Mouse (Mus musculus) T-helper 1 cell (primary cell): Measurements from ENCODE around the gene Prdx3.
"Not testable (repeated sequence)": the region's sequence is repeated elsewhere in the genome, so short reads cannot be mapped to it uniquely, and the experiment has no call there.

Experiments used
- in situ Hi-C: fragments of 300-600 bp; cut with MboI, MseI; formaldehyde crosslinking; loops from one replicate; pipeline ENCODE4 v1.15.1; 2025; ENCODE audit warnings: high pct_unique_total_duplicates

Prdx3 gene

GRCm38 (mm10) chr19:60870489-60870888 lies 3.9 kb downstream of the Prdx3 start:
- in situ Hi-C loops: loop anchor here (5.0 kb wide), 1 partner anchor 357 kb away; the partner anchor contains the start of gene Csf2ra

GRCm38 (mm10) chr19:60866169-60866568 lies 8.2 kb downstream of the Prdx3 start:
- in situ Hi-C loops: not testable (repeated sequence)

GRCm38 (mm10) chr19:60860868-60861700 lies 13.3 kb downstream of the Prdx3 start, which contains the start of gene Sfxn4:
Gene Sfxn4 (minus strand): TSS chr19:60861479.
- in situ Hi-C loops: no loop called here

GRCm38 (mm10) chr19:60845731-60846130 lies 28.6 kb downstream of the Prdx3 start:
- in situ Hi-C loops: no loop called here

- in situ Hi-C loops: loop anchor here (5.0 kb wide), 1 partner anchor 244 kb away; no protein-coding TSS in a partner anchor
These were observed 31.0 kb downstream of the Prdx3 start for GRCm38 (mm10) chr19:60843324-60843723.

GRCm38 (mm10) chr19:60837747-60838146 lies 36.6 kb downstream of the Prdx3 start:
- in situ Hi-C loops: no loop called here

GRCm38 (mm10) chr19:60818677-60819076 lies 55.7 kb downstream of the Prdx3 start:
- in situ Hi-C loops: no loop called here
